Mouse (Mus musculus): ENCODE results near the gene Gm9732. TPM values are rescaled to one million over a fixed set of nuclear protein-coding genes. Genes with fewer than 3 reads are reported as not detected.
A peak's percentile ranks its signal among the peaks of the same experiment; 100 is the strongest.
"Not testable (repeated sequence)": the region's sequence is repeated elsewhere in the genome, so short reads cannot be mapped to it uniquely, and the experiment has no call there.

The Gm9732 gene
- polyA plus RNA-seq (2012; rRNA removed), result 0.08 and 0.30 TPM in 2 replicates

GRCm38 (mm10) chr14:43274986-43275511, at the start of gene Gm9732:
TSS of gene Gm9732 (plus strand) at chr14:43275036.
- H3K4me3 ChIP-seq (ENCODE audit: insufficient read depth, low read depth, low read length); H3K27me3 ChIP-seq (replicated peaks; ENCODE audit: control insufficient read depth, insufficient read depth, low read length); H3K4me1 ChIP-seq (ENCODE audit: control insufficient read depth, insufficient read depth, low read length); H3K27ac ChIP-seq (ENCODE audit: insufficient read depth, low read depth, low read length); H3K36me3 ChIP-seq (ENCODE audit: control insufficient read depth, insufficient read depth, low read length): not testable (repeated sequence)
- WGBS, result 82% methylated on average over 8 of the region's 8 CpGs
- DNase-seq, result peak; percentile 41

GRCm38 (mm10) chr14:43235204-43235603, 39.6 kb upstream of the Gm9732 start, which contains the start of gene Gm8122:
TSS of gene Gm8122 (minus strand) at chr14:43235304.
- H3K4me1 ChIP-seq (ENCODE audit: control insufficient read depth, insufficient read depth, low read length); H3K27me3 ChIP-seq (replicated peaks; ENCODE audit: control insufficient read depth, insufficient read depth, low read length); DNase-seq; H3K4me3 ChIP-seq (ENCODE audit: insufficient read depth, low read depth, low read length); H3K27ac ChIP-seq (ENCODE audit: insufficient read depth, low read depth, low read length); H3K36me3 ChIP-seq (ENCODE audit: control insufficient read depth, insufficient read depth, low read length): not testable (repeated sequence)
- WGBS, result 93% methylated on average over 4 of the region's 4 CpGs

DNA sequence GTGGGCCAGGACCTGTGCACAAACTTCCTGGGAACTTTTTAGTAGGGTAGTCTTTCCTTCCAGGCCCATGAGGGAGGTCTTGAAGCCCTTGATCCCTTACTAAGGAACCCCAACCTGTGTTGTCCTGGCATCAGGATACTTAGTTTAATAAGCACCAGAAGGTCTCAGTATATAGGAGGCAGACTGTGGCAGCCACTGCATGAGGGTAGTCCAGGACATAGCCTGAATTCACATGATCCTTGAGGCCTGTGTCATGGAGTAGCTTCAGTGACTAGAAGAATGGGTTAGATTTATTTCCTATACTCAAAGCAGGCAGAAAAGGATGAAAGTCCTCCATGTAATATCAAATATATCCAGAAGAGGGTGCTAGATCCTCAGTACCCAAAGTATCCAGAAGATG, 37.1 kb upstream of the Gm9732 start:
- H3K27ac ChIP-seq (ENCODE audit: insufficient read depth, low read depth, low read length); H3K4me1 ChIP-seq (ENCODE audit: control insufficient read depth, insufficient read depth, low read length); H3K36me3 ChIP-seq (ENCODE audit: control insufficient read depth, insufficient read depth, low read length); DNase-seq; H3K4me3 ChIP-seq (ENCODE audit: insufficient read depth, low read depth, low read length); H3K27me3 ChIP-seq (replicated peaks; ENCODE audit: control insufficient read depth, insufficient read depth, low read length): not testable (repeated sequence)

GRCm38 (mm10) chr14:43249611-43250170, 25.1 kb upstream of the Gm9732 start:
- 13% methylated on average over 10 of the region's 12 CpGs for WGBS
- not testable (repeated sequence) for H3K4me1 ChIP-seq (ENCODE audit: control insufficient read depth, insufficient read depth, low read length); H3K36me3 ChIP-seq (ENCODE audit: control insufficient read depth, insufficient read depth, low read length); H3K4me3 ChIP-seq (ENCODE audit: insufficient read depth, low read depth, low read length); H3K27me3 ChIP-seq (replicated peaks; ENCODE audit: control insufficient read depth, insufficient read depth, low read length)
- DNase-seq, result peak; percentile 43
- H3K27ac ChIP-seq (ENCODE audit: insufficient read depth, low read depth, low read length), result peak overlapping the region; percentile 45; the same call in 1 of the 2 replicates

- H3K4me1 ChIP-seq (ENCODE audit: control insufficient read depth, insufficient read depth, low read length); H3K36me3 ChIP-seq (ENCODE audit: control insufficient read depth, insufficient read depth, low read length); H3K27ac ChIP-seq (ENCODE audit: insufficient read depth, low read depth, low read length); H3K4me3 ChIP-seq (ENCODE audit: insufficient read depth, low read depth, low read length); H3K27me3 ChIP-seq (replicated peaks; ENCODE audit: control insufficient read depth, insufficient read depth, low read length): not testable (repeated sequence)
- 29% methylated on average over 5 of the region's 6 CpGs for WGBS
- DNase-seq, result peak; percentile 26
These were observed 24.1 kb upstream of the Gm9732 start for GRCm38 (mm10) chr14:43250549-43251253.

- not testable (repeated sequence) for H3K27me3 ChIP-seq (replicated peaks; ENCODE audit: control insufficient read depth, insufficient read depth, low read length); H3K27ac ChIP-seq (ENCODE audit: insufficient read depth, low read depth, low read length); H3K4me1 ChIP-seq (ENCODE audit: control insufficient read depth, insufficient read depth, low read length); H3K36me3 ChIP-seq (ENCODE audit: control insufficient read depth, insufficient read depth, low read length); H3K4me3 ChIP-seq (ENCODE audit: insufficient read depth, low read depth, low read length)
- DNase-seq, result peak; percentile 15
- 71% methylated on average over 1 of the region's 1 CpGs for WGBS
These were observed 18.3 kb upstream of the Gm9732 start for GRCm38 (mm10) chr14:43256511-43256910.

- H3K27me3 ChIP-seq (replicated peaks; ENCODE audit: control insufficient read depth, insufficient read depth, low read length); H3K4me1 ChIP-seq (ENCODE audit: control insufficient read depth, insufficient read depth, low read length); H3K4me3 ChIP-seq (ENCODE audit: insufficient read depth, low read depth, low read length); H3K27ac ChIP-seq (ENCODE audit: insufficient read depth, low read depth, low read length); H3K36me3 ChIP-seq (ENCODE audit: control insufficient read depth, insufficient read depth, low read length); DNase-seq: not testable (repeated sequence)
- 74% methylated on average over 3 of the region's 4 CpGs for WGBS
These were observed 16.5 kb upstream of the Gm9732 start, which contains the start of gene Gm8126 for GRCm38 (mm10) chr14:43258349-43258748. TSS of gene Gm8126 (plus strand) at chr14:43258649.

DNA sequence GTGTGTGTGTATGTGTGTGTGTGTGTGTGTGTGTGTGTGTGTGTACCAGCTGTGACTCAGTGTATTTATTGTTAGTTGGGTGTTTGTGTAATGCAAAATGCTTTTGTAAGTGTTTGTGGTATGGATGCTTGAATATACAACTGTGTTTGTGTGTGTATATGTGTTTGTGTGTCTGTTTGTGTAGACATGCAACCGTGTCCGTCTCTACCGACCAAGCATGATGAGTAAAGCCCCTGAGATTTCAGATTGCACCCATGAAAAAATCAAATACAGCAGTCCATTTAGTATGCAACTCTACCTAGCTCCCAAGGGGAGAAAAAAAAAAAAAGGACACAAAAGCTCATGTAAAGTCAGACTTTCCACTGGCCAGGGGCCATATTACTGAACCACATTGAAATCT, 11.4 kb upstream of the Gm9732 start:
- not testable (repeated sequence) for H3K4me3 ChIP-seq (ENCODE audit: insufficient read depth, low read depth, low read length); H3K4me1 ChIP-seq (ENCODE audit: control insufficient read depth, insufficient read depth, low read length); H3K27me3 ChIP-seq (replicated peaks; ENCODE audit: control insufficient read depth, insufficient read depth, low read length); H3K27ac ChIP-seq (ENCODE audit: insufficient read depth, low read depth, low read length); H3K36me3 ChIP-seq (ENCODE audit: control insufficient read depth, insufficient read depth, low read length); DNase-seq
- 88% methylated on average over 3 of the region's 3 CpGs for WGBS

DNA sequence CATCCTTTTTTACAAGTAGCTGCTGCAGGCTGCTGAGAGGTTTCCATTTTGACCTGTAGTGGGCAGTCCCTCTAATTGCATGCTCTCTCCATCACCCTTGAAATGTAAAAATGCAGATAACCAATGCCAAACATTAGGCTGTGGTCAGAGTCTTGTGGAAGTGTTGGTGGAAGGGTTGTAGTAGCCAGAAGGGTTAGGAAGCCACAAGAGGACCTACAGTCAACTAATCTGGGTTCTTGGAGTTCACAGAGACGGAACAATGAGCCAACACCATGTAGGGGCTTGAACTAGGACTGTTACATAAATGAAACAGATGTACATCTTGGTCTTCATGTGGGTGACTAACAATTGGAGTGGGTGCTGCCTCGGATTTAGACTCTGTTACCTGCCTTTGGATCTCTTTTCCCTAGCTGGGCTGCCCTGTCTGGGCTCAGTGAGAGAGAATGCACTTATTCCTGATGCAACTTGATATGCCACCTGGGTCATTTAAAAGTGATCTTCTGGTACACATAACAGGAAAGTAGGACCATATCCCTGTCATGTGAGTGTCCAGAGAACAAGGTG, 6.2 kb upstream of the Gm9732 start:
- 60% methylated on average over 2 of the region's 2 CpGs for WGBS
- H3K27ac ChIP-seq (ENCODE audit: insufficient read depth, low read depth, low read length); H3K36me3 ChIP-seq (ENCODE audit: control insufficient read depth, insufficient read depth, low read length); DNase-seq; H3K4me3 ChIP-seq (ENCODE audit: insufficient read depth, low read depth, low read length); H3K4me1 ChIP-seq (ENCODE audit: control insufficient read depth, insufficient read depth, low read length); H3K27me3 ChIP-seq (replicated peaks; ENCODE audit: control insufficient read depth, insufficient read depth, low read length): not testable (repeated sequence)

- not testable (repeated sequence) for H3K27ac ChIP-seq (ENCODE audit: insufficient read depth, low read depth, low read length); H3K4me1 ChIP-seq (ENCODE audit: control insufficient read depth, insufficient read depth, low read length); DNase-seq; H3K27me3 ChIP-seq (replicated peaks; ENCODE audit: control insufficient read depth, insufficient read depth, low read length); H3K36me3 ChIP-seq (ENCODE audit: control insufficient read depth, insufficient read depth, low read length); H3K4me3 ChIP-seq (ENCODE audit: insufficient read depth, low read depth, low read length)
- 77% methylated on average over 3 of the region's 3 CpGs for WGBS
These were observed 5.6 kb upstream of the Gm9732 start for GRCm38 (mm10) chr14:43269211-43269610.

DNA sequence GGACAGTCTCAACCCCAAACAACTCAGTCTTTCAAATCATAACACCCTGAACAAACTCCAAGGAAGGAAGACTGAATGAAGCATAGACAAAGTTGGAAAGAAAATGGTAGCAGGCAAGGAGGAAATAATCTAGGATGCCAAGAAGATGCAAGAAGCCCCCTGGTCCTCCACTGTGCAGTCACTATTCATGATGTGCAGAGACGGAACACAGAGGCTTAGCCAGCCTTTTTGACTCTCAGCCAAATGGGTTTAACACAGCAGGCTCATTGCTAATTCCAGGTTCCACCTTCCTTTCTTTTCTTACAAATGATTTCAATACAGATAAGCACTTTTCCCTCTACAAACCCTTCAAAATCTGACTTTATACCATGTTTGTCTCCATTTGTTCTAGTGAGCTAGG, 1.7 kb upstream of the Gm9732 start:
- not testable (repeated sequence) for H3K27me3 ChIP-seq (replicated peaks; ENCODE audit: control insufficient read depth, insufficient read depth, low read length); H3K36me3 ChIP-seq (ENCODE audit: control insufficient read depth, insufficient read depth, low read length); H3K27ac ChIP-seq (ENCODE audit: insufficient read depth, low read depth, low read length); H3K4me1 ChIP-seq (ENCODE audit: control insufficient read depth, insufficient read depth, low read length); H3K4me3 ChIP-seq (ENCODE audit: insufficient read depth, low read depth, low read length)
- WGBS, result 83% methylated on average over 1 of the region's 1 CpGs
- DNase-seq, result peak; percentile 22
